Mouse (Mus musculus) splenic B cell, adult 2 months (primary cell): Measurements from ENCODE around the gene Ldlrad3.

Source experiments
- DNase-seq: peaks from one replicate; pipeline ENCODE4 v3.0.0-alpha.2; 2011; ENCODE audit warnings: low read depth, low spot score
- H3K27me3 ChIP-seq: 2 replicates; pipeline ENCODE4 v1.6.1; 2012; ENCODE audit warnings: mild to moderate bottlenecking, low read length, moderate library complexity, mixed read lengths; ENCODE audit not compliant: control insufficient read depth, poor library complexity, insufficient read depth, severe bottlenecking
- H3K36me3 ChIP-seq: 2 replicates; pipeline ENCODE4 v1.6.1; 2012; ENCODE audit warnings: mild to moderate bottlenecking, low read length, moderate library complexity, mixed read lengths; ENCODE audit not compliant: control insufficient read depth, poor library complexity, insufficient read depth, severe bottlenecking

The Ldlrad3 gene

DNA sequence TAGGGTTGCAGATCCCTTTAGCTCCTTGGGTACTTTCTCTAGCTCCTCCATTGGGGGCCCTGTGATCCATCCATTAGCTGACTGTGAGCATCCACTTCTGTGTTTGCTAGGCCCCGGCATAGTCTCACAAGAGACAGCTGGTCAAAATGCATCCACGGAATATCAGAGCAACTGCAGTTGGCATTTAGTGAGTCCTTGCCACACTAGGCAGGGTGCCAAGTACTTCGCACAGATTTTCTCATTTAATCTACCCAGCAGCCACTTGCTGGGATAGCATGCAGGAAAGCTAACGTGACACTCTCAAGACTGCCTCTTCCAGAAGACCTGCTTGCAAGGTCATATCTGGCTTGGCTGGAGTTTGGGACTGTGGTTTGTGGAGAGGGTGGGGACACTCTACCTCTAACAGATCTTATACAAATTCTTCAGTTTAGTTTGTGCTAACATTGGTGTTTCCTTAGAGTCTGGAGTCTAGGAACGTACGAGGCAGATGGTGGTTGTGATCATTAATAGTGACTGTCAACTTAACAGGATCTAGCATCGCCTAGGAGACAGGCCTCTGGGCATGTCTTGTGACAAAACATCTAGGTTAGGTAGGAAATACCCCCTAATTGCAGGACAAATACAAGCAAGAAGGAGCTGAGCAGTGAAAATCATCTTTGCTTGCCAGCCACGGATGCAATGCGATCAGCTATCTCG, 115.0 kb downstream of the Ldlrad3 start:
- Histone ChIP-seq H3K27me3 (no peaks in the 10 kb centered on the region), H3K36me3 (no peaks in the 10 kb centered on the region)
- no peak for DNase-seq

DNA sequence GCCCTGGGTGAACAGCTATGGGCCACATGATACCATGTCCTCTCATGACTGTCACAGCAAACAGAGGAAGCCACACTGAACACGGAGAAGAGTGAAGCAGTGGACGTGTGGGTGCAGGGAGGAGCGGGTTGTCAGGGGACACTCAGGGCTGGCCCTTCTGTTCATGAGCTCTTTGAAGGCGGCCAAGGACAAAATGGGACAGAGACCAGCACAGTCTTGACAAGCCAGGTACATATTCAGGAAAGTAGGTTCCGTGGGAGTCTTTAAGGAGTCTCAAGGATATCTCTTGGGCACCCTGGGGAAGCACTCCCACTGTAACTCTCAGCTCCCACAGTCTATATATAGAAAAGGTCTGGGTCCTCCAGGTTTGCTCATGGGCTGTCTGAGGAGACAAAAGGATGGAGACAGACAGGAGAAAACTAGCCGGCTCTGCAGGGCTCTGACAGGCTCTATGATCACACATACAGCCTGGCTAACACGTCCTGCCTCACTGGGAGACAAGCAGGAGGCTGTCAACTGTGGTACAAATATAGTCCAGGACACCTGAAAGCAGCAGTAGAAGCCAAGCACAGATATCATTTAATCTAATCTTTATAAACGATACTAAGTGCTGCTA, 121.3 kb downstream of the Ldlrad3 start:
- DNase-seq: no peak
- Histone ChIP-seq H3K27me3 (no peaks in the 10 kb centered on the region), H3K36me3 (no peaks in the 10 kb centered on the region)

- no peaks in the 10 kb centered on the region for H3K27me3 ChIP-seq
- peak; percentile 61 for DNase-seq
- H3K36me3 ChIP-seq: no peaks in the 10 kb centered on the region
Observed at GRCm38 (mm10) chr2:102063906-102064505, 122.2 kb downstream of the Ldlrad3 start.

DNA sequence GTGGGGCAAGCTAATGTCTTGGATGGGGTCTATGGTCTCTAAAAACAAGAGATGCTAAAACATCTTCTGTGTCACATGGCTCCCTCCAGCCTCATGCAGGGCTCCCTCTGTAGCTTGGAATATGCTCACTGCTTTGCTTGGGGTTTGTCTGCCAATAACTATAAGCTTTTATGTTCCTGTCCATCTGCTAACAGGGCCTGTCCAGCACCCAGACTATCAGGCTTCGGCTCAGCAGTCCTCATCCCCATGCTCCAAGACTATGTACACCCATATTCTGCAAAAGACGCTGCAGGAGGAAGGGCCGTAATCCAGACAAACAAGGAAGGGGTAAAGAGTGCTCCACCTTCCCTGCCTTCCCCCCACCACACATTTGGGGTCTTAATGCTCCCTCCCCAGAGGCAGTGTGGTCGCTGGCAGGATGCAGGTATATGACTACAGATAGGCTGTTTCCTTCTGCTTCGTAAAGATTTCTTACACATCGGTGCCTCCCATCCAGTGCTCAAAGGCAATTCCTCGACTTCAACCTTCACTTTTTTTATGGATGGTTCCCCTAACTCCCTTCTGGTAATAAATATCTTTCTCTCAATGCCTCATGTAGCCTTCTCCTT, 123.2 kb downstream of the Ldlrad3 start:
- H3K27me3 ChIP-seq: no peaks in the 10 kb centered on the region
- no peak for DNase-seq
- H3K36me3 ChIP-seq: no peaks in the 10 kb centered on the region

GRCm38 (mm10) chr2:102061921-102062320, 124.3 kb downstream of the Ldlrad3 start:
- H3K36me3 ChIP-seq: no peaks in the 10 kb centered on the region
- no peaks in the 10 kb centered on the region for H3K27me3 ChIP-seq
- no peak for DNase-seq

DNA sequence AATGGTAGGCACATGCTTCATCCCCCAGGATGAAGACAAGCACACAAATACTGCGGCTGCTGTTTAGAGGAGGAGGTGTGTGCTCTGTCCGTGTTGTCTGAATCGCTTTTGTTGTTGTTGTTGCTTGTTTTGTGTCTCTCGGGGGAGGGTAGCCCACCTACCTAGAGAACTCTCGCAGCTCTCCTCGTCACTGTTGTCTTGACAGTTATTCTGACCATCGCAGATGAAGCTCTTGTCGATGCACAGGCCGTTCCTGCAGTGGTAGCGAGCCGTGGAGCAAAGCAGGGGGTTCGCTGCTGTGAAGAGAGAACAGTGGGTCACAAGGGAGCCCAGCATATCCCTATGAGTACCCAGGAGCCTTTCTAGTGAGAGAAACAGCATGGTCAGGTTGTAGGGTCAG, 128.4 kb downstream of the Ldlrad3 start:
- no peaks in the 10 kb centered on the region for H3K27me3 ChIP-seq
- DNase-seq: no peak
- H3K36me3 ChIP-seq: no peaks in the 10 kb centered on the region

DNA sequence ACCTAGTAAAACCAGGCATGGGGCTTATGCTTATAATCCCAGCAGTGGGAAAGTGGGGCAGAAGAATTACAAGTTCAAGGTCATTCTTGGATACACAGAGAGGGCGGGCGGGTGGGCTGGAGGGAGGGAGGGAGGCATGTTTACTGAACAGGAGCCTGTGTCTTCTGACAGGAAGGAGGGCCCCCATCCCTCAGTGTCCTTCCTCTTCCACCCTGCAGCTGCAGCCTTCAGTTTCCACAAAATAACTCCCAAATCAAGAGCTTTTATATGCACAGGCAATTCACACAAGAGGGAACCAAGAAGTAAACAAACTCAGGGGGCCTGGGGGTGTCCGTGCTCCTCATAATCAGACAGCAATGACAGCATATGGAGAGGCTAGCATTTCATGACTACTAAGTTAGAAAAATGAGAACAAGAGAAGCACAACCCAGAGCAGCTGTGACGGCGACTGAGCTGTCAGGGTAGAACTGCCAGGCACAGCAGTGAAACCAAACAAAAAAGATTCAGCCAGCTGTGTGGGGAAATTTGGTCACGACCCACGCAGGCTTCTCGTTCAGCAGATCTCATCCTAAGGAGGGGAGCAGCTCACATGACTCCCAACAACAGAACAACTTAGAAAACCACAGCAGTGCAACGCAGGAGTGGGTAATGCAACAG, 129.0 kb downstream of the Ldlrad3 start:
- H3K27me3 ChIP-seq: no peaks in the 10 kb centered on the region
- no peaks in the 10 kb centered on the region for H3K36me3 ChIP-seq
- DNase-seq: peak; percentile 79

- no peak for DNase-seq
- no peaks in the 10 kb centered on the region for H3K36me3 ChIP-seq
- no peaks in the 10 kb centered on the region for H3K27me3 ChIP-seq
Observed at GRCm38 (mm10) chr2:102056144-102056543, 130.0 kb downstream of the Ldlrad3 start.

DNA sequence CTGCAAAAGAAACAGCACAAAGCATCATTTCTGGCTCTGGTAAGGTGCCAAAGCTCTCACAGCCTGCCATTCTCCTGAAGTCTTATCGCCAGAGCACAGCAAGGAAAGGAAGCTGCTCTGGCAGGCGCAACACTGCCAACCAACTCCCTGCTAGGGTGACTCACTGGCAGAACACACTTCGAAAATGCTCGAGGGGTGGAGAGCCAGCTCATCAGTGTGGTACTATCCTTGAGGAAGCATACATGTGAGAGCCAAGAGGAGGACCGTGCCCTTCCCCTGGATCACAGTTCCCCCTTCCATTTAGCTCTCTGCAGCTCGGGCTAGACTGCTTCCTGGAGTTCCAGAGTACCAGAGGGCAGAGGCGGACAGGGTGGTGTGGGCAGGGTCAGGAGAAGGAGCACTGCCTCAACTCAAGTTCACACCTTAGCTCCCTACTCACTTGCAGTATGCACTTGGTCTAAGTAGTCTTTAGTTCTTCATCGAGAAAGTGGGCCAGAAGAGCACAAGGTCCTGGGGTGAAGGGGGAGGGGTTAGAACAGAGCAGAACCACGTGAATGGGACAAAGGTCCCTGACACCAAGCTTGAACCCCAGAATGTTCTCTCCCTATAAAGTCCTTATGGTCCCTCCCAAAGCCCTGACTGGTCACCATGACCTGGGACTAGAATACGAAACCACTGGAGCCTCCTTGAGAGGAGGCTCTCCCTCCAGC, 133.1 kb downstream of the Ldlrad3 start:
- no peaks in the 10 kb centered on the region for H3K27me3 ChIP-seq
- no peaks in the 10 kb centered on the region for H3K36me3 ChIP-seq
- no peak for DNase-seq

GRCm38 (mm10) chr2:102052353-102052752, 133.8 kb downstream of the Ldlrad3 start:
- H3K36me3 ChIP-seq: no peaks in the 10 kb centered on the region
- no peaks in the 10 kb centered on the region for H3K27me3 ChIP-seq
- DNase-seq: no peak

- DNase-seq: peak; percentile 26
- Histone ChIP-seq H3K27me3 (no peaks in the 10 kb centered on the region), H3K36me3 (no peaks in the 10 kb centered on the region)
Observed at GRCm38 (mm10) chr2:102049866-102050550, 136.2 kb downstream of the Ldlrad3 start.

DNA sequence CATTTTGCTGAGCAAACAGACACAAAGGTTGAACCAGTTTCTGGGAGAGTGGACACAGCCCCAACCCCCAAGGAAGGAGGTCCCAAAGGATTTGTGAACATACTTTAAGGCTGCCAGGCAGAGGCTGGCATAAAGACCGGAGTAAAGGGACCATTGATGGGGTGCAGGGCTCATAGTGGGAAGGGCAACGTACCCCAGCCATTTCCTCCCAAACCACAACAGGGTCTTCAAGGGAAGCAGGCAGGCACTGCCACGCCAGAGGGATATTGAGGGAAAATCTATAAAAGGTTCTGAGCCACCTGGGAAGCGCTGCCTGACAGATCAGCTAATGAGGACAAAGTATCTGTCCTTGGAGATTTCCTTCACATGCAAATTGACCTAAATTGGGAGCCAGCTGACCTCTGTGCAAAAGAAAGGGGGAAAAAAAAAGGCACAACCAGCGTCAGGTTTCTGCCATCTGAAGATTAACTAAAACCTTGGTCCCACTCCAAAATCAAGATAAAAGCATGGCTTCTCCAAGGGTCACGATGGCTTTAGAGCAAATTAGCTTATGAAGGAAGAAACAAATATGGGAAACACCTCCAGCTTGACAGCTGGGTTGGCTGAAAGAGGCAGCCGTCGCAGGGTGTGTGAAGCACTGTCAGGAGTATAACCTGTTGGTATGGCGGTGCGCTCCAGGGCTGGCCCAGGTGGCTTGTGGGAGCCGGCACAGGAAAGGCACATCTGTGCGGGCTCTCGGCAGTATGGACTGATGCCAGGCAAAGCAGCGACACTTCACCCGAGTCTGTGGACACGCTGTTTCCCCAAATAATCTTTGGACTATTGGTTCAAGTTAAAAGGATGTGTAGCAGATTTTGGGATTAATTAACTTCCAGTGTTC, 137.6 kb downstream of the Ldlrad3 start:
- Histone ChIP-seq H3K36me3 (no peaks in the 10 kb centered on the region), H3K27me3 (no peaks in the 10 kb centered on the region)
- no peak for DNase-seq

DNA sequence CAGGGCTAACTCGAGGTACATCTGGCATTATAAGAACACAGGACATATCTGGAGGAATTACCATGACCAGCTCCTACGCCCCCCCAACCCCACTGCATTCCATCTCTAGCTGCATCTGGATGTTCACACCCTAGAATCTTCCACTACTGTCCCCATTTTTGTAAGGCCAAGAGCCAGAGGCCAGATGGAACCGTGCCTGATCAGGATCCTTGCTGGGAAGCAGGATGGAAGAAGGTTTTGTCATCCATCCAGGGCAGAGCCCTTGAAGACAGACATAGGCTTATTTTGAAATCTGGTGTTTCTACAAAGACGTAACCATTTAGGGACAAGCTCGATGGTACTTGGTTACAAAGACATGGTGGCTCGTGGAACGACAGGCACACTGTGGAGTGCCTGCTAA, 139.7 kb downstream of the Ldlrad3 start:
- H3K36me3 ChIP-seq: no peaks in the 10 kb centered on the region
- no peaks in the 10 kb centered on the region for H3K27me3 ChIP-seq
- no peak for DNase-seq
